Mouse (Mus musculus) limb, embryonic 14.5 days (tissue): Measurements from ENCODE around the gene Snx18. TPM values are rescaled to one million over a fixed set of nuclear protein-coding genes. Genes with fewer than 3 reads are reported as not detected.

ENCODE experiments used
- ATAC-seq: fragments of 200-750 bp; cut with Nextera tagmentation; 2 replicates; pipeline ENCODE4 v1.8.0; 2017; ENCODE audit warnings: low read depth, moderate number of reproducible peaks, moderate TSS enrichment; ENCODE audit not compliant: low FRiP score
- DNase-seq: peaks from one replicate; pipeline ENCODE4 v3.0.0-alpha.2; 2015; ENCODE audit warnings: low spot score
- H3K27ac ChIP-seq: fragments of 300-500 bp; sonication (generic); replicated peaks from 2 replicates; pipeline ENCODE4 v1.5.1; 2014; ENCODE audit warnings: low read depth, mild to moderate bottlenecking, low read length, moderate library complexity, mixed read lengths
- H3K27me3 ChIP-seq: fragments of 300-500 bp; sonication (generic); 2 replicates; pipeline ENCODE4 v1.6.1; 2014; ENCODE audit warnings: low read length, mixed read lengths; ENCODE audit not compliant: control insufficient read depth, insufficient read depth
- H3K36me3 ChIP-seq: fragments of 300-500 bp; sonication (generic); 2 replicates; pipeline ENCODE4 v1.6.1; 2014; ENCODE audit warnings: mild to moderate bottlenecking, low read length, moderate library complexity, mixed read lengths; ENCODE audit not compliant: control insufficient read depth, insufficient read depth
- H3K4me1 ChIP-seq: fragments of 300-500 bp; sonication (generic); 2 replicates; pipeline ENCODE4 v1.6.1; 2014; ENCODE audit warnings: antibody characterized with exemption, low read length, mixed read lengths; ENCODE audit not compliant: control insufficient read depth, insufficient read depth
- H3K4me2 ChIP-seq: fragments of 300-500 bp; sonication (generic); replicated peaks from 2 replicates; pipeline ENCODE4 v1.6.1; 2014; ENCODE audit warnings: low read depth, mild to moderate bottlenecking, low read length, moderate library complexity; ENCODE audit not compliant: severe bottlenecking
- H3K4me3 ChIP-seq: fragments of 300-500 bp; sonication (generic); replicated peaks from 2 replicates; pipeline ENCODE4 v1.5.1; 2014; ENCODE audit warnings: low read length
- H3K9ac ChIP-seq: fragments of 300-500 bp; sonication (generic); 2 replicates; pipeline ENCODE4 v1.6.1; 2014; ENCODE audit warnings: mild to moderate bottlenecking, low read depth, low read length, moderate library complexity; ENCODE audit not compliant: severe bottlenecking
- H3K9me3 ChIP-seq: fragments of 300-500 bp; sonication (generic); 2 replicates; pipeline ENCODE4 v1.6.1; 2016; ENCODE audit warnings: low read length; ENCODE audit not compliant: control insufficient read depth
- POLR2A ChIP-seq: fragments of 200-500 bp; IDR thresholded peaks from 2 replicates; pipeline ENCODE4 v1.8.0; 2012; ENCODE audit warnings: inconsistent platforms, mild to moderate bottlenecking, moderate library complexity, borderline replicate concordance; ENCODE audit not compliant: insufficient read depth, insufficient read length; ENCODE audit errors: extremely low read depth
- WGBS: fragments of 180-500 bp; shearing (Covaris S2); extraction: QIAGEN DNeasy Blood & Tissue Kit; methylation state at CpG from one replicate; pipeline ENCODE4 v1.1.7; 2014; 5-methylcytosine and 5-hydroxymethylcytosine counted together
- polyA plus RNA-seq, 2 experiments: library from polyadenylated mRNA; depleted of rRNA in 1 of 2; stranded (reverse) in 1 of 2; unstranded in 1 of 2; fragments of >200 nt; fragmentation: Nextera tagmentation in 1 of 2; extraction: Ambion mirVana in 1 of 2; gene quantifications; 2 replicates each; pipeline versions ENCODE4 v1.2.1 to v1.2.3; 2012 to 2014

Snx18 gene
- polyA plus RNA-seq, 2 experiments: 23.8 to 37.4 TPM

GRCm38 (mm10) chr13:113542374-113542773 is 76.0 kb downstream of the Snx18 start:
- no peak overlapping the region for H3K4me2 ChIP-seq
- no peak overlapping the region for H3K4me3 ChIP-seq
- no peaks in the 10 kb centered on the region for H3K9me3 ChIP-seq
- TF ChIP-seq POLR2A: no peak
- DNase-seq (no peak), ATAC-seq (no peak)
- no peaks in the 10 kb centered on the region for H3K4me1 ChIP-seq
- H3K27ac ChIP-seq: no peak overlapping the region
- WGBS: 93% methylated on average over 6 of the region's 6 CpGs
- no peak overlapping the region for H3K9ac ChIP-seq
- no peaks in the 10 kb centered on the region for H3K27me3 ChIP-seq
- H3K36me3 ChIP-seq: no peaks in the 10 kb centered on the region

Other genes with a start within 250 kb of the Snx18 start
- gene Hspb3, start 45.1 kb upstream of the Snx18 start, polyA plus RNA-seq (2012; rRNA removed): 13.0 and 13.8 TPM in 2 replicates
- 8.2 and 15.3 TPM in 2 replicates for gene Hspb3, start 45.1 kb upstream of the Snx18 start, polyA plus RNA-seq (2014; fragmentation: Nextera tagmentation; extraction: Ambion mirVana)
- gene Arl15, start 175.9 kb upstream of the Snx18 start, polyA plus RNA-seq (2012; rRNA removed): 9.9 and 10.1 TPM in 2 replicates
- gene Arl15, start 175.9 kb upstream of the Snx18 start, polyA plus RNA-seq (2014; fragmentation: Nextera tagmentation; extraction: Ambion mirVana): 10.7 and 11.9 TPM in 2 replicates